Mouse (Mus musculus) WW6 (cell line): ENCODE data around the gene Lrfn4.

Experiments used
- DNase-seq: peaks from one replicate; pipeline ENCODE4 v3.0.0-alpha.2; 2013; ENCODE audit warnings: low read depth, low spot score

Gene Lrfn4

GRCm38 (mm10) chr19:4569356-4570236 lies 45.9 kb downstream of the Lrfn4 start:
- no peak for DNase-seq

GRCm38 (mm10) chr19:4568832-4569231 lies 46.6 kb downstream of the Lrfn4 start:
- DNase-seq, result no peak

GRCm38 (mm10) chr19:4567665-4568064 lies 47.8 kb downstream of the Lrfn4 start:
- no peak for DNase-seq

- DNase-seq, result no peak
Observed at GRCm38 (mm10) chr19:4566880-4567279, 48.6 kb downstream of the Lrfn4 start.

GRCm38 (mm10) chr19:4565678-4566077 lies 49.8 kb downstream of the Lrfn4 start:
- no peak for DNase-seq
